Mouse (Mus musculus) midbrain, embryonic 14.5 days (tissue): ENCODE data around the gene Angptl8. TPM values are rescaled to one million over a fixed set of nuclear protein-coding genes. Genes with fewer than 3 reads are reported as not detected.

ENCODE experiments used
- ATAC-seq: fragments of 200-750 bp; cut with Nextera tagmentation; 2 replicates; pipeline ENCODE4 v1.8.0; 2017; ENCODE audit warnings: moderate number of reproducible peaks, moderate library complexity; ENCODE audit not compliant: low FRiP score, low TSS enrichment
- DNase-seq: peaks from one replicate; pipeline ENCODE4 v3.0.0-alpha.2; 2015
- H3K27ac ChIP-seq: fragments of 300-500 bp; sonication (generic); replicated peaks from 2 replicates; pipeline ENCODE4 v1.5.1; 2014; ENCODE audit warnings: mild to moderate bottlenecking, low read depth, low read length, moderate library complexity
- H3K27me3 ChIP-seq: fragments of 300-500 bp; sonication (generic); 2 replicates; pipeline ENCODE4 v1.6.1; 2014; ENCODE audit warnings: low read length, control low read depth, mixed read lengths; ENCODE audit not compliant: control insufficient read depth, insufficient read depth
- H3K36me3 ChIP-seq: fragments of 300-500 bp; sonication (generic); 2 replicates; pipeline ENCODE4 v1.6.1; 2014; ENCODE audit warnings: low read length, control low read depth; ENCODE audit not compliant: control insufficient read depth, insufficient read depth
- H3K4me1 ChIP-seq: fragments of 300-500 bp; sonication (generic); 2 replicates; pipeline ENCODE4 v1.6.1; 2014; ENCODE audit warnings: mild to moderate bottlenecking, antibody characterized with exemption, low read length, control low read depth; ENCODE audit not compliant: control insufficient read depth, insufficient read depth
- H3K4me2 ChIP-seq: fragments of 300-500 bp; sonication (generic); 2 replicates; pipeline ENCODE4 v1.6.1; 2014; ENCODE audit warnings: mild to moderate bottlenecking, low read length, moderate library complexity
- H3K4me3 ChIP-seq: fragments of 300-500 bp; sonication (generic); replicated peaks from 2 replicates; pipeline ENCODE4 v1.5.1; 2014; ENCODE audit warnings: low read depth, low read length
- H3K9ac ChIP-seq: fragments of 300-500 bp; sonication (generic); replicated peaks from 2 replicates; pipeline ENCODE4 v1.6.1; 2014; ENCODE audit warnings: mild to moderate bottlenecking, low read length, moderate library complexity
- H3K9me3 ChIP-seq: fragments of 300-500 bp; sonication (generic); 2 replicates; pipeline ENCODE4 v1.6.1; 2016; ENCODE audit warnings: low read length, control low read depth, mixed read lengths; ENCODE audit not compliant: control insufficient read depth
- WGBS: fragments of 180-500 bp; shearing (Covaris S2); extraction: QIAGEN DNeasy Blood & Tissue Kit; methylation state at CpG from one replicate; pipeline ENCODE4 v1.1.7; 2014; 5-methylcytosine and 5-hydroxymethylcytosine counted together
- polyA plus RNA-seq: library from polyadenylated mRNA; unstranded; fragments of >200 nt; fragmentation: Nextera tagmentation; extraction: Ambion mirVana; gene quantifications from 2 replicates; pipeline ENCODE4 v1.2.1, GENCODE M21; 2014

Gene Angptl8
- polyA plus RNA-seq, 1 experiment from 2014 or later, result 0.34 TPM

GRCm38 (mm10) chr9:21794925-21795324 is 40.4 kb upstream of the Angptl8 start:
- H3K4me1 ChIP-seq, result peaks cover 9% of the 10 kb centered on the region
- no peaks in the 10 kb centered on the region for H3K9me3 ChIP-seq
- WGBS, result 95% methylated on average over 25 of the region's 25 CpGs
- no peak overlapping the region for H3K9ac ChIP-seq
- no peak overlapping the region for H3K4me2 ChIP-seq
- no peak overlapping the region for H3K27ac ChIP-seq
- H3K4me3 ChIP-seq, result no peak overlapping the region
- H3K36me3 ChIP-seq, result no peaks in the 10 kb centered on the region
- ATAC-seq (no peak), DNase-seq (no peak)
- H3K27me3 ChIP-seq, result 0 out of 2 replicates have a peak, but pooled peaks cover 10% of the 10 kb centered on the region

- DNase-seq, result no peak
- 82% methylated on average over 5 of the region's 5 CpGs for WGBS
- Histone ChIP-seq H3K4me2 (no peak overlapping the region), H3K4me3 (no peak overlapping the region), H3K27me3 (0 out of 2 replicates have a peak, but pooled peaks cover 10% of the 10 kb centered on the region), H3K9me3 (no peaks in the 10 kb centered on the region), H3K9ac (no peak overlapping the region), H3K36me3 (no peaks in the 10 kb centered on the region), H3K27ac (no peak overlapping the region), H3K4me1 (peaks cover 9% of the 10 kb centered on the region)
- no peak for ATAC-seq
Measured at GRCm38 (mm10) chr9:21795579-21795978, 39.7 kb upstream of the Angptl8 start.

DNA sequence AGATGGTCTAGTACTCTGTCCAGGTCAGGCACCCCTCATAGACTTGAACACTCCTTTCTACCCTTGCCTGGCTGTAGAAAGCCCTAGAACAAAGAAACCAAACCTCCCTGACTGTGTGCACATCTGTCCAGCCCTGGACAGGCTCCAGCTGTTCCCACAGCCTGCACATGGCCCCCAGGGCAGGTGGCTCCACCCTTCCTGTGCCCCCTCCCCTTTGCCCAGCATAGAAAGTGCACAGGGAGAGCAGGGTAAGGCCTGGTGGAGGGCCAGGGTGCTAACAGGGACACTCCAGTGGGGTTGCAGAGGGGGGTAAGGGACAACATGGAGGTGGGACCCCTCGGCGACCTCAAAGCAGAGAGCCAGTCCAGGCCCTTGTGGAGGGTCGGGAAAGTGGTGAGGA is 39.1 kb upstream of the Angptl8 start:
- WGBS, result 69% methylated on average over 3 of the region's 3 CpGs
- no peaks in the 10 kb centered on the region for H3K36me3 ChIP-seq
- H3K9me3 ChIP-seq, result no peaks in the 10 kb centered on the region
- ATAC-seq (no peak), DNase-seq (no peak)
- H3K4me3 ChIP-seq, result no peak overlapping the region
- no peak overlapping the region for H3K4me2 ChIP-seq
- H3K27me3 ChIP-seq, result 0 out of 2 replicates have a peak, but pooled peaks cover 10% of the 10 kb centered on the region
- H3K9ac ChIP-seq, result no peak overlapping the region
- H3K27ac ChIP-seq, result no peak overlapping the region
- H3K4me1 ChIP-seq, result peaks cover 9% of the 10 kb centered on the region

- ATAC-seq (no peak), DNase-seq (no peak)
- peak overlapping the region; percentile 25; the same call in 1 of the 2 replicates for H3K4me2 ChIP-seq
- H3K9ac ChIP-seq, result no peak overlapping the region
- H3K4me1 ChIP-seq, result peaks cover 9% of the 10 kb centered on the region
- 77% methylated on average over 3 of the region's 3 CpGs for WGBS
- H3K9me3 ChIP-seq, result no peaks in the 10 kb centered on the region
- H3K27ac ChIP-seq, result no peak overlapping the region
- no peak overlapping the region for H3K4me3 ChIP-seq
- H3K36me3 ChIP-seq, result no peaks in the 10 kb centered on the region
- 0 out of 2 replicates have a peak, but pooled peaks cover 10% of the 10 kb centered on the region for H3K27me3 ChIP-seq
Measured at GRCm38 (mm10) chr9:21796919-21797318, 38.4 kb upstream of the Angptl8 start.

DNA sequence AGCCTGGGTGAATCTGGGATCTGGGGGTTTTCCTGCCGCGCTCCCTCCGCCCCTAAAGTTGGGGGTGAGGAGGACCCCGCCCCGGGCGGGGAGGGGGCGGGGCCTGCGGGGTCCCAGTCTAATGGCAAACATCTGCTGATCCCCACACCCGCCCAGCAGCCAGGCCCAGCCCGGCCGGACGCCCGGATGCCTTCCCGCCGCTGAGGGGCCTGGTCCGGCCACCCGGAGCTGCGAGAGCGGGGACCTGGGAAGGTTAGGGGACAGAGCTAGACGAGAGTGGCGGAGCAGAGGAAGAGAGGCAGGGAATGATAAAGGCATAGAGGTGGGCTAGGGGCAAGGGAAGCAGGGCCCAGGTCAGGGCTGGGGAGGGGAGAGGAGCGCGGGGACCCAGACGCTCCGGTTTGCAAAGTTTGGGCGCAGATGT is 37.4 kb upstream of the Angptl8 start:
- Histone ChIP-seq H3K9me3 (no peaks in the 10 kb centered on the region), H3K27ac (no peak overlapping the region), H3K4me2 (peak overlapping the region; percentile 84), H3K9ac (peak overlapping the region; percentile 59), H3K4me1 (peaks cover 9% of the 10 kb centered on the region), H3K36me3 (no peaks in the 10 kb centered on the region), H3K27me3 (0 out of 2 replicates have a peak, but pooled peaks cover 10% of the 10 kb centered on the region), H3K4me3 (peak overlapping the region; percentile 61)
- WGBS, result under 1% methylated on average over 25 of the region's 26 CpGs
- peak; percentile 35 for DNase-seq
- ATAC-seq, result peak; percentile 46; the same call in 1 of the 2 replicates

DNA sequence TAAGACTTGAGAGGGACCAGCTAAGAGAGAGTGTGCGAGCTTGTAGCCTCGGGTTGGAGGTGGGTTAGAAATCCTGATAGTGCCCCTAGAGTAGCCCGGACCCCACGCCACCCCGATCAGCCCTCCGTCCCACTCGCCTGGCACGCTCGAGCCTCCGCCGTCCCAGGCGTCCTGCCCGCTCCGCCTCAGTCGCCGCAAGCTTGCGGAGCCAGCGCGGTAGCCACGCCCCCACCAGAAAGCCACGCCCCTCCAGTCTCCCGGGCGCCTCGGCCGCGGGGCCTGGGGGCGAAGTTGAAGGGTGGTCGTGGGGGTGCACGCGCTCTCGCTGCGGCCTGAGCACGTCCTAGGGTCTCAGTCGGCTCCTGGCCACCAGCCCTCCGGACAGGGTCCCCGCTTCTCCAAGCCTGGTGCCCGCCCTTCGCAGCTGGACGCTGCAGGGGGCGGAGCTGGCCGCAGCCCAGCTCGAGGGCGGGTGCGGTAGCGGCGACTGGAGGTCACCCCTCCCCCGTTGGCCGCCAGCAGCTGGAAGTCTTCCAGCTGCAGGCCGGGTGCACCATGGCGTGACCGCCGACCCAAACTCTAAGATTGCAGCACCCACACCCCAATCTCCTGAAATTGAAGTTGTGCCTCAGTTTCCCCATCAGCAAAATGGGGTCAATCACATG is 36.8 kb upstream of the Angptl8 start, which contains the start of gene Kank2:
Gene Kank2, minus strand, starts transcription at position 400 of the 665 bp plus-strand sequence.
- Histone ChIP-seq H3K9ac (peak within 1 kb of the TSS; percentile 59), H3K4me2 (peak within 1 kb of the TSS; percentile 84), H3K9me3 (no peaks in the 10 kb centered on the region), H3K27ac (0 out of 2 replicates have a peak within 1 kb of the TSS, but pooled peaks have one; percentile 20), H3K4me3 (peak within 1 kb of the TSS; percentile 61), H3K4me1 (peaks cover 9% of the 10 kb centered on the region), H3K27me3 (0 out of 2 replicates have a peak, but pooled peaks cover 10% of the 10 kb centered on the region), H3K36me3 (no peaks in the 10 kb centered on the region)
- under 1% methylated on average over 52 of the region's 52 CpGs for WGBS
- ATAC-seq (peak; percentile 75), DNase-seq (peak; percentile 82)

- 62% methylated on average over 3 of the region's 3 CpGs for WGBS
- no peak for DNase-seq
Measured at GRCm38 (mm10) chr9:21799010-21799350, 36.3 kb upstream of the Angptl8 start.

GRCm38 (mm10) chr9:21801121-21801520 is 34.2 kb upstream of the Angptl8 start:
- Histone ChIP-seq H3K9me3 (no peaks in the 10 kb centered on the region), H3K4me3 (no peak overlapping the region), H3K4me2 (no peak overlapping the region), H3K27me3 (0 out of 2 replicates have a peak, but pooled peaks cover 10% of the 10 kb centered on the region), H3K4me1 (peaks cover 9% of the 10 kb centered on the region), H3K36me3 (no peaks in the 10 kb centered on the region), H3K27ac (no peak overlapping the region), H3K9ac (no peak overlapping the region)
- WGBS, result 67% methylated on average over 7 of the region's 7 CpGs
- ATAC-seq (no peak), DNase-seq (no peak)

More at GRCm38 (mm10) chr9:21799010-21799350, 36.3 kb upstream of the Angptl8 start:
- peaks cover 9% of the 10 kb centered on the region for H3K4me1 ChIP-seq
- H3K4me3 ChIP-seq, result peak overlapping the region; percentile 61
- H3K27ac ChIP-seq, result no peak overlapping the region
- 0 out of 2 replicates have a peak overlapping the region, but pooled peaks have one; percentile 59 for H3K9ac ChIP-seq
- no peaks in the 10 kb centered on the region for H3K9me3 ChIP-seq
- 0 out of 2 replicates have a peak, but pooled peaks cover 10% of the 10 kb centered on the region for H3K27me3 ChIP-seq
- peak overlapping the region; percentile 84 for H3K4me2 ChIP-seq
- H3K36me3 ChIP-seq, result no peaks in the 10 kb centered on the region
- ATAC-seq, result no peak

GRCm38 (mm10) chr9:21801591-21801990 is 33.7 kb upstream of the Angptl8 start:
- Histone ChIP-seq H3K27me3 (0 out of 2 replicates have a peak, but pooled peaks cover 10% of the 10 kb centered on the region), H3K9me3 (no peaks in the 10 kb centered on the region), H3K4me3 (no peak overlapping the region), H3K4me1 (peaks cover 9% of the 10 kb centered on the region), H3K4me2 (no peak overlapping the region), H3K27ac (no peak overlapping the region), H3K36me3 (no peaks in the 10 kb centered on the region), H3K9ac (no peak overlapping the region)
- DNase-seq (no peak), ATAC-seq (no peak)
- WGBS, result 92% methylated on average over 7 of the region's 7 CpGs
